Mouse (Mus musculus) heart, adult 2 months (tissue): Measurements from ENCODE around the gene Mast3. TPM values are rescaled to one million over a fixed set of nuclear protein-coding genes. Genes with fewer than 3 reads are reported as not detected.
A peak's percentile ranks its signal among the peaks of the same experiment; 100 is the strongest.

Experiments
- DNase-seq, 2 experiments: peaks; one replicate each; pipeline ENCODE4 v3.0.0; 2021
- H3K27ac ChIP-seq: fragments of 200-600 bp; 2 replicates; pipeline ENCODE4 v1.8.1; 2022
- H3K27me3 ChIP-seq: fragments of 200-500 bp; 2 replicates; pipeline ENCODE4 v1.6.1; 2012; ENCODE audit warnings: mild to moderate bottlenecking, low read length, inconsistent platforms, mixed read lengths; ENCODE audit not compliant: control insufficient read depth, insufficient read depth
- H3K36me3 ChIP-seq: fragments of 200-500 bp; 2 replicates; pipeline ENCODE4 v1.6.1; 2012; ENCODE audit warnings: low read length, inconsistent platforms; ENCODE audit not compliant: control insufficient read depth, insufficient read depth
- H3K4me1 ChIP-seq: fragments of 200-500 bp; 2 replicates; pipeline ENCODE4 v1.6.1; 2011; ENCODE audit warnings: low read length; ENCODE audit not compliant: control insufficient read depth, insufficient read depth
- H3K4me3 ChIP-seq: fragments of 200-600 bp; 2 replicates; pipeline ENCODE4 v1.8.1; 2022
- H3K79me2 ChIP-seq: fragments of 200-500 bp; replicated peaks from 2 replicates; pipeline ENCODE4 v1.6.1; 2012; ENCODE audit warnings: mild to moderate bottlenecking, inconsistent platforms, low read length, moderate library complexity, mixed read lengths; ENCODE audit not compliant: control insufficient read depth, insufficient read depth
- H3K9ac ChIP-seq: fragments of 200-500 bp; 2 replicates; pipeline ENCODE4 v1.6.1; 2012; ENCODE audit warnings: low read depth, mild to moderate bottlenecking, control low read depth, inconsistent platforms, low read length, mixed read lengths
- CTCF ChIP-seq: fragments of 200-600 bp; IDR thresholded peaks from 2 replicates; pipeline ENCODE4 v1.8.1; 2022; ENCODE audit warnings: antibody characterized with exemption, mild to moderate bottlenecking, moderate library complexity
- EP300 ChIP-seq: fragments of 200-500 bp; IDR thresholded peaks from 2 replicates; pipeline ENCODE4 v1.6.1; 2011; ENCODE audit warnings: low read depth, low read length, control low read depth; ENCODE audit not compliant: insufficient read depth
- POLR2A ChIP-seq: fragments of 200-500 bp; IDR thresholded peaks from 2 replicates; pipeline ENCODE4 v1.6.1; 2011; ENCODE audit warnings: mild to moderate bottlenecking, low read depth, low read length, control low read depth; ENCODE audit not compliant: insufficient read depth
- WGBS: fragments of 180-500 bp; shearing (Covaris S2); methylation state at CpG from one replicate; pipeline ENCODE4 v1.1.7; 2018; 5-methylcytosine and 5-hydroxymethylcytosine counted together
- intact Hi-C: fragments of 180-260 bp; cut with DNase I; formaldehyde crosslinking; loops from one replicate; pipeline ENCODE4 v1.15.1; 2025
- polyA plus RNA-seq: library from polyadenylated mRNA; depleted of rRNA; stranded (reverse); fragments of >200 nt; gene quantifications from 2 replicates; pipeline ENCODE4 v1.2.3, GENCODE M21; 2012
- total RNA-seq, 2 experiments: library from RNA; stranded (reverse); gene quantifications; 2 replicates each; pipeline ENCODE4 v1.2.3; 2021

Mast3 gene
- total and polyA plus RNA-seq, 3 experiments = 6.0 to 13.9 (median 7.4) TPM

- Histone ChIP-seq H3K27me3 (no peaks in the 10 kb centered on the region), H3K4me3 (peak overlapping the region; percentile 51), H3K9ac (peak overlapping the region; percentile 41), H3K36me3 (no peaks in the 10 kb centered on the region), H3K27ac (peak overlapping the region; percentile 62), H3K4me1 (peaks cover 6% of the 10 kb centered on the region), H3K79me2 (no peaks in the 10 kb centered on the region)
- peak; percentile 78 to 80 for DNase-seq
- intact Hi-C loops = loop anchor here (2.0 kb wide), 1 partner anchor 74 kb away; no protein-coding TSS in a partner anchor
- 12% methylated on average over 21 of the region's 21 CpGs for WGBS
- TF ChIP-seq CTCF (no peak), POLR2A (peak; percentile 77)
Observed at GRCm38 (mm10) chr8:70766571-70767440, 38.0 kb downstream of the Mast3 start.

GRCm38 (mm10) chr8:70765838-70766570, 38.9 kb downstream of the Mast3 start:
- peak overlapping the region; percentile 62 for H3K27ac ChIP-seq

GRCm38 (mm10) chr8:70765329-70765728, 39.5 kb downstream of the Mast3 start:
- no peak for TF ChIP-seq EP300
- no peak for TF ChIP-seq CTCF
- TF ChIP-seq POLR2A = no peak
- 65% methylated on average over 9 of the region's 9 CpGs for WGBS
- Histone ChIP-seq H3K79me2 (no peaks in the 10 kb centered on the region), H3K27ac (no peak overlapping the region; the same call in 1 of the 2 replicates), H3K36me3 (no peaks in the 10 kb centered on the region), H3K27me3 (no peaks in the 10 kb centered on the region), H3K4me3 (peak overlapping the region; percentile 51), H3K4me1 (peaks cover 7% of the 10 kb centered on the region), H3K9ac (no peak overlapping the region)
- intact Hi-C loops = no loop called here
- no peak for DNase-seq

More at GRCm38 (mm10) chr8:70765838-70766570, 38.9 kb downstream of the Mast3 start:
- peak; percentile 68 to 73 for DNase-seq
- Histone ChIP-seq H3K4me3 (peak overlapping the region; percentile 51), H3K27me3 (no peaks in the 10 kb centered on the region), H3K36me3 (no peaks in the 10 kb centered on the region), H3K79me2 (no peaks in the 10 kb centered on the region), H3K9ac (peak overlapping the region; percentile 41), H3K4me1 (peaks cover 7% of the 10 kb centered on the region)
- TF ChIP-seq POLR2A (no peak), CTCF (no peak), EP300 (no peak)
- WGBS = 5% methylated on average over 34 of the region's 34 CpGs
- intact Hi-C loops = loop anchor here (2.0 kb wide), 1 partner anchor 75 kb away; no protein-coding TSS in a partner anchor

GRCm38 (mm10) chr8:70764676-70765075, 40.2 kb downstream of the Mast3 start:
- H3K27ac ChIP-seq = no peak overlapping the region
- H3K79me2 ChIP-seq = no peaks in the 10 kb centered on the region
- no peak for DNase-seq
- H3K9ac ChIP-seq = no peak overlapping the region
- peaks cover 11% of the 10 kb centered on the region for H3K4me1 ChIP-seq
- H3K4me3 ChIP-seq = no peak overlapping the region
- WGBS = 92% methylated on average over 13 of the region's 13 CpGs
- H3K27me3 ChIP-seq = no peaks in the 10 kb centered on the region
- intact Hi-C loops = no loop called here
- TF ChIP-seq POLR2A (no peak), EP300 (no peak), CTCF (no peak)
- no peaks in the 10 kb centered on the region for H3K36me3 ChIP-seq

- no peak for DNase-seq
- H3K4me3 ChIP-seq = no peak overlapping the region
- H3K36me3 ChIP-seq = no peaks in the 10 kb centered on the region
- H3K27me3 ChIP-seq = no peaks in the 10 kb centered on the region
- H3K4me1 ChIP-seq = peaks cover 12% of the 10 kb centered on the region
- H3K9ac ChIP-seq = no peak overlapping the region
- TF ChIP-seq EP300 (no peak), CTCF (no peak), POLR2A (no peak)
- WGBS = 71% methylated on average over 8 of the region's 8 CpGs
- intact Hi-C loops = no loop called here
- H3K27ac ChIP-seq = no peak overlapping the region
- no peaks in the 10 kb centered on the region for H3K79me2 ChIP-seq
Observed at GRCm38 (mm10) chr8:70764026-70764425, 40.8 kb downstream of the Mast3 start.

GRCm38 (mm10) chr8:70763354-70763753, 41.5 kb downstream of the Mast3 start:
- Histone ChIP-seq H3K27me3 (no peaks in the 10 kb centered on the region), H3K4me1 (peaks cover 15% of the 10 kb centered on the region), H3K36me3 (no peaks in the 10 kb centered on the region), H3K9ac (no peak overlapping the region), H3K27ac (no peak overlapping the region), H3K4me3 (no peak overlapping the region), H3K79me2 (no peaks in the 10 kb centered on the region)
- TF ChIP-seq EP300 (0 out of 2 replicates have a peak, but pooled peaks have one; percentile 12), POLR2A (no peak), CTCF (peak; percentile 88)
- WGBS = 8% methylated on average over 3 of the region's 3 CpGs
- intact Hi-C loops = no loop called here
- DNase-seq = peak in 1 of 2 experiments; percentile 72
